Mouse (Mus musculus) CD8-positive naive resting alpha-beta T cell, adult 2 months (primary cell): ENCODE data around the gene Tmtc2.

Experiments used
- DNase-seq, 2 experiments: peaks; one replicate each; pipeline ENCODE4 v3.0.0; 2022; ENCODE audit warnings: low read depth in 2 of 2, low spot score in 2 of 2

Gene Tmtc2

GRCm38 (mm10) chr10:105189746-105190145 is 384.5 kb downstream of the Tmtc2 start:
- DNase-seq, result no peak

- no peak for DNase-seq
Observed at GRCm38 (mm10) chr10:105186636-105187035, 387.6 kb downstream of the Tmtc2 start.

DNA sequence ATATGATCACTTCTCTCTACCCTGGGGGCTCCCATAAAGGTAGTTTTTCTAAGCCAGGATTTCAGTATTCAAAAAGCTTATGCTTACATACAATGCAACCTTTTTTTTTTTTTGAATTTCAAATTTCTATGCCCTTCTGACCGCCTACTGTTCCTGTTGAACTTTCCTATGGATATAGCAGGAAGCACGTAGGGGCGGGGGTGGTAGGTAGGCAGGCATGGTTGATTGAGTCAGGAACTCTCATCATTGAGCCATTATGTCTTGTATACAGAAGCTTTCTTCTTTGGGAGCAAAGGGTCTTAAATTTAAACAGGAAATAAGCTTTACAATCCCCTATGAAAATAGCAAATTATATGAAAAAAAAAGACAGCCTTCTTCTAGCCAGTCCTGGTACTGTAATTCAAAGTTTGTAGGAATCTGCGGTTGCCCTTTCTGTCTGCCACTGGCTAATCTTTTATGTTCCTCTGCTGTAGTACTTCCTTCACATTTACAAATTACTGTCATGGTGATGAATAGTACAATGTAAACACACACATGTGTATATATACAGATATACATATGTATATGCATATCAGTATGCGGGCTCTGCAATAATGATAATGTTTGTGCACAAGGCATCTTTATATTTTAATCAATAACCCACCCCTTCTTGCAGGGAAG is 405.7 kb downstream of the Tmtc2 start:
- DNase-seq, result no peak

DNA sequence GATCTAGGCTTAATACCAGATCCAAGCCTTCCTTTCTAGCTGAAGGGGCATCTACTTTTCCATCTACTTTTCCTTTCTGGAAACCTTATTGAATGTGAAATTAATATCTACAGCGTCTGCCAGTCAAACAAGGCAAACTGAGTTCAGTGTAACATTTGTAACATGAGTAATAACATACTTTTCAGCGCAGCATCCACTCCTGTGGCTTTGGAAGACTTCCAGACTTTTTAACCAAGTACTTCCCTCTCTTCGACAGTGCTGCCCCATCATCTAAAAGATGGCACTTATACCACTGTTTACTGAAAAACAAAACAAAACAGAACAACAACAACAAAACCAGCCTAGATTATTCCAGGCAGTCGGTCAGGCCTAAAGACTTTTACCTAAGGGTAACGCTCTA is 409.0 kb downstream of the Tmtc2 start:
- no peak for DNase-seq

GRCm38 (mm10) chr10:105153789-105154188 is 420.5 kb downstream of the Tmtc2 start:
- DNase-seq, result no peak

GRCm38 (mm10) chr10:105144382-105144781 is 429.9 kb downstream of the Tmtc2 start:
- no peak for DNase-seq

DNA sequence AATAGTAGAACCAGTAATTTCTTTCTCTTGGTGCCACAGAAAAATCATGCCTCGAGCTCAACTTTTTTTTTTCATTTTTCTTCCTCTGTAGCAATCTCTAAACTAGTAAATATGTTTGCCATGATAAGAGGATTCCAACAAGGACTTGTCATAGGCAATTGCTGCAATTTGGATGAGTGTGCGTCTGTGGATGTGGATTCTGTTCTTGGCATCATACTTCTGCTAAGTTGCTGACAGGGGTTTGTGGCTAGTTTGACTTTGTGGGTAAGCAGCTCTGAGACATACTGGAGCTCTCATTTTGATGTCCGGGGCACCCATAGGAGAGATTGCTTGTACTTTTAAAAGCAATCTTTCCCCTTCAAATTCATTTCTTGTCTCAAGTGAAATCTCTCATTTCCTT is 432.1 kb downstream of the Tmtc2 start:
- no peak for DNase-seq
